Mouse (Mus musculus) embryonic facial prominence, embryonic 14.5 days (tissue): ENCODE data around the gene Grhpr. TPM values are rescaled to one million over a fixed set of nuclear protein-coding genes. Genes with fewer than 3 reads are reported as not detected.
"Not testable (repeated sequence)": the region's sequence is repeated elsewhere in the genome, so short reads cannot be mapped to it uniquely, and the experiment has no call there.

Source experiments
- ATAC-seq: fragments of 200-750 bp; cut with Nextera tagmentation; 2 replicates; pipeline ENCODE4 v1.8.0; 2017; ENCODE audit warnings: low read depth, moderate number of reproducible peaks, moderate TSS enrichment
- DNase-seq: peaks from one replicate; pipeline ENCODE4 v3.0.0-alpha.2; 2015; ENCODE audit warnings: low spot score
- H3K27ac ChIP-seq: fragments of 300-500 bp; sonication (generic); replicated peaks from 2 replicates; pipeline ENCODE4 v1.5.1; 2014; ENCODE audit warnings: low read depth, mild to moderate bottlenecking, low read length, moderate library complexity
- H3K27me3 ChIP-seq: fragments of 300-500 bp; sonication (generic); replicated peaks from 2 replicates; pipeline ENCODE4 v1.6.1; 2014; ENCODE audit warnings: low read length; ENCODE audit not compliant: control insufficient read depth, insufficient read depth
- H3K36me3 ChIP-seq: fragments of 300-500 bp; sonication (generic); 2 replicates; pipeline ENCODE4 v1.6.1; 2014; ENCODE audit warnings: low read length, mixed read lengths; ENCODE audit not compliant: control insufficient read depth, insufficient read depth
- H3K4me1 ChIP-seq: fragments of 300-500 bp; sonication (generic); 2 replicates; pipeline ENCODE4 v1.6.1; 2014; ENCODE audit warnings: antibody characterized with exemption, low read length; ENCODE audit not compliant: control insufficient read depth, insufficient read depth
- H3K4me2 ChIP-seq: fragments of 300-500 bp; sonication (generic); 2 replicates; pipeline ENCODE4 v1.6.1; 2014; ENCODE audit warnings: low read depth, mild to moderate bottlenecking, low read length, moderate library complexity, mixed read lengths
- H3K4me3 ChIP-seq: fragments of 300-500 bp; sonication (generic); 2 replicates; pipeline ENCODE4 v1.5.1; 2014; ENCODE audit warnings: low read depth, mild to moderate bottlenecking, low read length
- H3K9ac ChIP-seq: fragments of 300-500 bp; sonication (generic); 2 replicates; pipeline ENCODE4 v1.6.1; 2014; ENCODE audit warnings: low read depth, mild to moderate bottlenecking, low read length, moderate library complexity, mixed read lengths
- H3K9me3 ChIP-seq: fragments of 300-500 bp; sonication (generic); 2 replicates; pipeline ENCODE4 v1.6.1; 2016; ENCODE audit warnings: low read length; ENCODE audit not compliant: control insufficient read depth
- WGBS: fragments of 180-500 bp; shearing (Covaris S2); extraction: QIAGEN DNeasy Blood & Tissue Kit; methylation state at CpG from one replicate; pipeline ENCODE4 v1.1.7; 2014; 5-methylcytosine and 5-hydroxymethylcytosine counted together
- polyA plus RNA-seq: library from polyadenylated mRNA; unstranded; fragments of >200 nt; fragmentation: Nextera tagmentation; extraction: Ambion mirVana; gene quantifications from 2 replicates; pipeline ENCODE4 v1.2.1, GENCODE M21; 2014

The Grhpr gene
- polyA plus RNA-seq, 1 experiment from 2014 or later = 40.7 TPM

DNA sequence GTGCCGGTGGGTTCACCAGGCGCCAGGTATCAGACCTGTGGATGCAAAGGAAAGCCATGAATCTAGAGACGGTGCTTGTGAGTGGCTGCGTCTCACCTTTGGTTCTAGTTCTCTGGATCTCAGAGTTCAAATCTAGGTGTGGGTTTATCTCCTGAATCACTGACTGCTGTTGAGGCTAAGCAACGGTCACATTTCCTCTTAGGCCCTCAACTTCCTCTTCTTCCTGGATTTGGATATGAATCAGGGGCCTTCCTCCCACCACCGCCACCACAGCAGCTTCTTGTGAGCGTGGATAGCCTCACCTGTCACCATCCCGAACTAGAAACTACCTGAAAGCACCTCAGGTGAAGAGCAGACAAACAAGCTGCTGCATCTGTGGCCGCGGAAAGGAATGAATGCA, 54.9 kb downstream of the Grhpr start:
- DNase-seq (no peak), ATAC-seq (no peak)
- no peak overlapping the region for H3K9ac ChIP-seq
- no peak overlapping the region for H3K4me3 ChIP-seq
- 90% methylated on average over 10 of the region's 10 CpGs for WGBS
- H3K4me2 ChIP-seq = no peak overlapping the region
- H3K4me1 ChIP-seq = no peaks in the 10 kb centered on the region
- H3K9me3 ChIP-seq = no peaks in the 10 kb centered on the region
- no peak overlapping the region for H3K27ac ChIP-seq
- no peaks in the 10 kb centered on the region for H3K27me3 ChIP-seq
- H3K36me3 ChIP-seq = peaks cover 78% of the 10 kb centered on the region

DNA sequence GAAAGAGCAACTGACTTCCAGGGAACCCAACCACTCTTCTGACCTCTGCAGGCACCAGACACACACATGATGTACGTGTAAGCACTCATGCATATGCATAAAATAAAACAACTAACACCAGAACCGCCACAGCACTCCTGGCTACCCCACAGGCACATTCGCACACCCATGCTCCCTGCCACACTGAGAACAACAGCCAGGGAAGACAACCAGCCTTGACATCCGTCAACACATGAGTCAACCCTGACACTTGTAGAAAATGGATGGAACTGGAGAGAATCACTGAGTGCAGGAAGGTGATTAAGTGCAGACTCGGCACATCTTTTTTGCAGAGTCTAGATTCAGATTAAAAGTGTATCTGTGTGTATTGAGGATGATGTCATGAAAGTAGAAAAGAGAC, 55.4 kb downstream of the Grhpr start:
- H3K36me3 ChIP-seq = peaks cover 77% of the 10 kb centered on the region
- H3K4me3 ChIP-seq = no peak overlapping the region
- no peaks in the 10 kb centered on the region for H3K4me1 ChIP-seq
- no peak overlapping the region for H3K9ac ChIP-seq
- H3K27me3 ChIP-seq = no peaks in the 10 kb centered on the region
- no peak overlapping the region for H3K4me2 ChIP-seq
- no peak overlapping the region for H3K27ac ChIP-seq
- ATAC-seq (no peak), DNase-seq (no peak)
- no peaks in the 10 kb centered on the region for H3K9me3 ChIP-seq
- 84% methylated on average over 5 of the region's 5 CpGs for WGBS

DNA sequence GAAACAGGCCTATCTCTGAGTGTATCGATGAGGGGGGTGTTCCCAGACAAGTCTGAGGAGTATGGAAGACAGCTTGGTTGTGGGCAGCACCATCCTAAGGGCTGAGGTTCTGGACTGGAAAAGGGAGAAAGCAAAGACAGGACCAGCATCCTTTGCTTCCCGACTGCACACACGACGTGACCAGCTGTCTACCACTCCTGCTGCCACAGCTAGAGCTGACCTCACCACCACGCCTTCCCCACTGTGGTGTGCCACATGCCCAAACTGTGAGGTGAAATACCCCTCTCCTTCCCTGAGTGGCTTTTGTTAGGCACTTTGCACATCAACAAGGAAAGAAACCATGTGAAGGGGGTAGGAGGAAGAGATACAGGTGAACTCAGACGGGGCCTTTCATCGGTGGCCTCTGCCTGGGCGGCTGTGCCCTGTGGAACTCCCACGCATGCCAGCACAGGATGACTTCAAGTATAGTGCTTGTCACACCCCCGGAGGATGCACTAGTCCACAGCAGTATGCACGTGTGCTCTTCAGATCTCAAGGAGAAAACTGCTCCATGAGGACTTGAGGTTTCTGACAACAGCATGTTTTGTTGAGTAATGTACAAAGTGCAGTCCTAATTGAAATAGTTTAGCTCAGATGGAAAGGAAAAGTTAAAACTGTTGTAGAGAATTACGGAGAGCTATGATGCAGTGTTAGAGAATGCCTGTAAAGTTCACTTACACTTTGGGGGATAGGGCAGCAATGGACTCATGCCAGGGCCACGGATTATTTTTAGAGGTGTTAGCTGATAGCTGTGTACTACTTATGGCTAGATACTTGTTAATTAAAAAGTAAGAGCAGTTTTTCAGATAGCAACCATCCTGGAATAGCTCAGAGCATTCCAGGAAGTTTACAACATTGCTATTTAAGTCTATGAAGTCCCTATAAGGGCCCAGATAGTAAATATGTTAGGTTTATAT, 56.5 kb downstream of the Grhpr start:
- 90% methylated on average over 13 of the region's 13 CpGs for WGBS
- H3K4me2 ChIP-seq = no peak overlapping the region
- no peak overlapping the region for H3K9ac ChIP-seq
- H3K9me3 ChIP-seq = no peaks in the 10 kb centered on the region
- DNase-seq = no peak
- H3K4me3 ChIP-seq = no peak overlapping the region
- no peaks in the 10 kb centered on the region for H3K27me3 ChIP-seq
- H3K27ac ChIP-seq = no peak overlapping the region
- peaks cover 71% of the 10 kb centered on the region for H3K36me3 ChIP-seq
- no peak for ATAC-seq
- H3K4me1 ChIP-seq = no peaks in the 10 kb centered on the region

DNA sequence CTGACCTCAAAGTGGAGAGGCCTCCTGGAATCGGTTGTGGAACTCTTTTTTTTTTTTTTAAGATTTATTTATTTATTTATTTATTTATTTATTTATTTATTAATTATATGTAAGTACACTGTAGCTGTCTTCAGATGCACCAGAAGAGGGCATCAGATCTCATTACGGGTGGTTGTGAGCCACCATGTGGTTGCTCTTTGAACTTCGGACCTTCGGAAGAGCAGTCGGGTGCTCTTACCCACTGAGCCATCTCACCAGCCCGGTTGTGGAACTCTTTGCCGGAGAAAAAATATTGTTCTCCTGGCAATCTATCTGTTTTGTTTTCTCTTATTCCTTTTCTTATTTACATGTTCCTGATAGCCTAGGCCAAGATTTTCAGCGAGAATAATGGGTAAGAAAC, 57.7 kb downstream of the Grhpr start:
- not testable (repeated sequence) for DNase-seq

DNA sequence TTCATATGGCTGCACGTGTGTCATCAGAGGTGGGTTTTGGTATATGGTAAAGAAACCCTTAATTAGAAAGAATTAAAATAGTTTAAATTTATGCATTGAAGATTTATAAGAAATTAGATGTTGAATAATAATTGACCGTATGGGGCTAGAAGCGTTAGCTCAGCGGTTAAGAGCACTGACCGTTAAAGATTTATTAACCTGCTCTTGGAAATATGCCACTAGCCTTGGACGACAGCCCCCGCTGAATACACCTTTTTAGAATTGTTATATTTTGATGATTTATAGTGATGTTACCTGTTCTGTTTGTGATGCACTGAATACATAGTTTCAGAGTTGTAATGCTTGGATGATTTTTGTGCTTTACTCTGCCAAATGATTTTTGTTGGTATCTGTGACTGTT, 58.4 kb downstream of the Grhpr start:
- DNase-seq, H3K4me1 ChIP-seq, H3K4me3 ChIP-seq, H3K4me2 ChIP-seq, H3K9ac ChIP-seq, H3K27me3 ChIP-seq, H3K27ac ChIP-seq, H3K9me3 ChIP-seq, ATAC-seq: not testable (repeated sequence)
- H3K36me3 ChIP-seq = peaks cover 71% of the 10 kb centered on the region
- 95% methylated on average over 7 of the region's 7 CpGs for WGBS

More for the DNA sequence above, 57.7 kb downstream of the Grhpr start:
- not testable (repeated sequence) for ATAC-seq, H3K4me1 ChIP-seq, H3K9me3 ChIP-seq, H3K27me3 ChIP-seq, H3K4me2 ChIP-seq, H3K27ac ChIP-seq, H3K9ac ChIP-seq, H3K4me3 ChIP-seq
- peaks cover 71% of the 10 kb centered on the region; the same call in 1 of the 2 replicates for H3K36me3 ChIP-seq
- WGBS = 63% methylated on average over 8 of the region's 8 CpGs

Other genes starting within 250 kb of the Grhpr start
- 29.8 and 37.9 TPM in 2 replicates for gene Zcchc7, start 225.5 kb upstream of the Grhpr start, polyA plus RNA-seq
- 21.0 and 22.4 TPM in 2 replicates for gene Zbtb5, start 31.0 kb downstream of the Grhpr start, polyA plus RNA-seq
- gene Polr1e, start 37.2 kb downstream of the Grhpr start, polyA plus RNA-seq = 33.4 and 33.7 TPM in 2 replicates
- 14.7 and 15.7 TPM in 2 replicates for gene Fbxo10, start 103.2 kb downstream of the Grhpr start, polyA plus RNA-seq
- 240 and 250 TPM in 2 replicates for gene Tomm5, start 126.7 kb downstream of the Grhpr start, polyA plus RNA-seq
- gene Frmpd1, start 203.5 kb downstream of the Grhpr start, polyA plus RNA-seq = 4.3 and 5.3 TPM in 2 replicates